17 mouse cellular contexts compared by ENCODE assay signal in genomic region chr8:123228416-123228815, GRCm38 (mm10). TPM values are rescaled to one million over a fixed set of nuclear protein-coding genes. Genes with fewer than 3 reads are reported as not detected.
"Had no signal": no experiment of that assay in that cellular context is flagged by ENCODE, and none has a peak within 500 bp of the region (broad histone marks: within the 10 kb centered on the region; RNA-seq: fewer than 3 reads in every experiment).

No protein-coding gene starts in this region.

- ATAC-seq: hindbrain, postnatal 0 days; intestine, embryonic 16.5 days; liver, embryonic 12.5 days had no signal

- DNase-seq: gastrocnemius, postnatal 14 days; gastrocnemius, postnatal 36 days; heart, adult 11 months; heart, adult 2 months; heart, postnatal 14 days; heart, postnatal 36 days; kidney, adult 11 months; kidney, adult 2 months; kidney, adult 9 months; kidney, postnatal 14 days; kidney, postnatal 36 days; layer of hippocampus, adult 9-11 months; layer of hippocampus, postnatal 36 days had no signal

RNA-seq across cellular contexts. Expression of gene Spata33, which starts 15.8 kb away (rescaled TPM):
- total RNA-seq: hematopoietic stem cell, adult 5-6 weeks had no signal
